Mouse (Mus musculus) ES-Bruce4 (cell line): ENCODE data around the gene Calhm3. TPM values are rescaled to one million over a fixed set of nuclear protein-coding genes. Genes with fewer than 3 reads are reported as not detected.
"Not testable (repeated sequence)": the region's sequence is repeated elsewhere in the genome, so short reads cannot be mapped to it uniquely, and the experiment has no call there.

ENCODE experiments used
- H3K27ac ChIP-seq: 2 replicates; pipeline ENCODE4 v1.5.1; 2012; ENCODE audit warnings: low read length, inconsistent platforms; ENCODE audit not compliant: insufficient read depth
- H3K27me3 ChIP-seq: 2 replicates; pipeline ENCODE4 v1.6.1; 2012; ENCODE audit warnings: mild to moderate bottlenecking, low read length, inconsistent platforms; ENCODE audit not compliant: control insufficient read depth, poor library complexity, insufficient read depth, severe bottlenecking
- H3K36me3 ChIP-seq: 2 replicates; pipeline ENCODE4 v1.6.1; 2012; ENCODE audit warnings: inconsistent platforms, mild to moderate bottlenecking, low read length, moderate library complexity; ENCODE audit not compliant: control insufficient read depth, poor library complexity, insufficient read depth, severe bottlenecking
- H3K4me1 ChIP-seq: one replicate; pipeline ENCODE4 v1.8.1; 2011; ENCODE audit warnings: low read length; ENCODE audit not compliant: control insufficient read depth, insufficient read depth
- H3K4me3 ChIP-seq: 2 replicates; pipeline ENCODE4 v1.5.1; 2011; ENCODE audit warnings: low read depth, mild to moderate bottlenecking, low read length
- H3K9ac ChIP-seq: 2 replicates; pipeline ENCODE4 v1.6.1; 2012; ENCODE audit warnings: low read depth, mild to moderate bottlenecking, inconsistent platforms; ENCODE audit not compliant: poor library complexity, severe bottlenecking
- H3K9me3 ChIP-seq: replicated peaks from 2 replicates; pipeline ENCODE4 v1.6.1; 2012; ENCODE audit warnings: mild to moderate bottlenecking, low read length, inconsistent platforms; ENCODE audit not compliant: control insufficient read depth, poor library complexity, insufficient read depth, severe bottlenecking
- CTCF ChIP-seq: IDR thresholded peaks from one replicate; pipeline ENCODE4 v1.8.1; 2011; ENCODE audit warnings: low read depth, low read length
- EP300 ChIP-seq: IDR thresholded peaks from 2 replicates; pipeline ENCODE4 v1.6.1; 2011; ENCODE audit warnings: low read depth, low read length; ENCODE audit not compliant: insufficient read depth
- POLR2A ChIP-seq: IDR thresholded peaks from one replicate; pipeline ENCODE4 v1.8.1; 2011; ENCODE audit warnings: low read length; ENCODE audit not compliant: insufficient read depth
- polyA plus RNA-seq: library from polyadenylated mRNA; stranded (reverse); fragments of >200 nt; gene quantifications from 2 replicates; pipeline ENCODE4 v1.2.4, GENCODE M21; 2011; ENCODE audit warnings: low read depth; ENCODE audit not compliant: missing spikeins, insufficient read depth, insufficient read length

Gene Calhm3
- polyA plus RNA-seq, 1 experiment: not detected

GRCm38 (mm10) chr19:47144154-47144553 lies 13.4 kb downstream of the Calhm3 start, which contains the start of gene Calhm1:
Calhm1 (minus strand) TSS chr19:47144254.
- TF ChIP-seq EP300 (no peak), CTCF (no peak), POLR2A (no peak)
- Histone ChIP-seq H3K36me3 (no peaks in the 10 kb centered on the region), H3K9me3 (no peaks in the 10 kb centered on the region), H3K27ac (no peak within 1 kb of the TSS), H3K27me3 (no peaks in the 10 kb centered on the region), H3K9ac (no peak within 1 kb of the TSS), H3K4me3 (no peak within 1 kb of the TSS), H3K4me1 (peaks cover 4% of the 10 kb centered on the region)

- H3K36me3 ChIP-seq: no peaks in the 10 kb centered on the region
- H3K4me1 ChIP-seq: peaks cover 8% of the 10 kb centered on the region
- H3K9ac ChIP-seq: no peak overlapping the region
- TF ChIP-seq CTCF (no peak), EP300 (no peak), POLR2A (no peak)
- H3K9me3 ChIP-seq: no peaks in the 10 kb centered on the region
- H3K27me3 ChIP-seq: no peaks in the 10 kb centered on the region
- H3K4me3 ChIP-seq: no peak overlapping the region
- H3K27ac ChIP-seq: no peak overlapping the region
Observed at GRCm38 (mm10) chr19:47142438-47142837, 15.1 kb downstream of the Calhm3 start.

GRCm38 (mm10) chr19:47139611-47140010 lies 18.0 kb downstream of the Calhm3 start:
- not testable (repeated sequence) for H3K4me3 ChIP-seq, H3K9ac ChIP-seq, H3K36me3 ChIP-seq, H3K27ac ChIP-seq, H3K9me3 ChIP-seq, H3K27me3 ChIP-seq
- peaks cover 13% of the 10 kb centered on the region for H3K4me1 ChIP-seq

- Histone ChIP-seq H3K36me3 (no peaks in the 10 kb centered on the region), H3K9me3 (no peaks in the 10 kb centered on the region), H3K27me3 (no peaks in the 10 kb centered on the region), H3K4me3 (peak within 1 kb of the TSS; percentile 18), H3K4me1 (peaks cover 13% of the 10 kb centered on the region), H3K9ac (peak within 1 kb of the TSS; percentile 43), H3K27ac (0 out of 2 replicates have a peak within 1 kb of the TSS, but pooled peaks have one; percentile 3)
- no peak for TF ChIP-seq EP300
Observed at GRCm38 (mm10) chr19:47137771-47138421, 19.7 kb downstream of the Calhm3 start, which contains the start of gene Calhm2. Calhm2 (minus strand) TSS chr19:47138294.

- TF ChIP-seq CTCF (no peak), POLR2A (no peak), EP300 (peak; percentile 60; the same call in 1 of the 2 replicates)
Observed at GRCm38 (mm10) chr19:47137051-47137581, 20.4 kb downstream of the Calhm3 start.

GRCm38 (mm10) chr19:47136170-47136569 lies 21.4 kb downstream of the Calhm3 start:
- Histone ChIP-seq H3K4me1 (peaks cover 13% of the 10 kb centered on the region), H3K9ac (no peak overlapping the region)

More at GRCm38 (mm10) chr19:47137051-47137581, 20.4 kb downstream of the Calhm3 start:
- Histone ChIP-seq H3K4me1 (peaks cover 13% of the 10 kb centered on the region), H3K27ac (0 out of 2 replicates have a peak overlapping the region, but pooled peaks have one; percentile 3), H3K9ac (peak overlapping the region; percentile 43), H3K36me3 (no peaks in the 10 kb centered on the region), H3K9me3 (no peaks in the 10 kb centered on the region), H3K27me3 (no peaks in the 10 kb centered on the region), H3K4me3 (0 out of 2 replicates have a peak overlapping the region, but pooled peaks have one; percentile 18)

More at GRCm38 (mm10) chr19:47136170-47136569, 21.4 kb downstream of the Calhm3 start:
- H3K27ac ChIP-seq: no peak overlapping the region
- no peaks in the 10 kb centered on the region for H3K27me3 ChIP-seq
- no peak for TF ChIP-seq EP300
- peaks cover 3% of the 10 kb centered on the region; the same call in 1 of the 2 replicates for H3K36me3 ChIP-seq
- no peaks in the 10 kb centered on the region for H3K9me3 ChIP-seq
- H3K4me3 ChIP-seq: no peak overlapping the region; the same call in 1 of the 2 replicates
